Mouse (Mus musculus): ENCODE results near the gene Sugct.

Gene Sugct

DNA sequence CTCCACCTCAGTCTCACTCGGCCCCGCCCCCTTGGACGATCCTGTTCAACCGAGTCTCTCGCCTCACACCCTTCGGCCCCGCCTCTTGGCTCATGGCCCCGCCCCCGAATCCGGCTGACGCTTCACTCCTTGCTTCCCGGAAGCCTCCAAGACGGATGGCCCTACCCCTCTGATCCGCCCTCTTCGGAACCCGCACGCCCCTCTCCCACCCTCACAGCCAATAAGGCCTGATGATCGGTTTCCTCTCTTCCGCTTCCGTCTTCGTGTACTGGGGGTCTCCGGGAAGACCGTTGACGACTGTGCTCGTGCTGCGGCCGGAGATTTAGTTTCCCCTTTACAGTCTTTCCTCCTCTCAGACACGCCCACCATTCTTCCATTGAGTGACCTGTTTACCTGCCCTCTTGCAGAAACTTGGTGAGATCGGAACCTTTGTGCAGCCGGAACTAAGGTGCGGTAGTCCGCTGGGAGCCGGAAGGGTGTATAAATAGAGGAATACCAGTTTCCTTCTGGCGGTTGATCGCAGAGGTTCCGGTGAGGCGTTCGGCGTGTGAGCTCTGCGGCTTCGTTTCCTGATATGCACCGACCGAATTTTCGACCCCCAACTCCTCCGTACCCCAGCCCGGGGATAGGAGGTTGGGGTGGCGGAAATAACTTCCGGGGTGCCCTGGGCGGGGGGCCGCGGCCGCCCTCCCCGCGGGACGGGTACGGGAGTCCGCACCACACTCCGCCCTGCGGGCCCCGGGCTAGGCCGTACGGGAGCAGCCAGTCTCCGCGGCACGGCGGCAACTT is at the start of gene Sugct, which contains the start of gene Mplkip:
Sugct (minus strand) TSS at position 643 of the 789 bp plus-strand sequence.
Mplkip (plus strand) TSS at position 282 of the 789 bp plus-strand sequence.
- DNase-seq (ENCODE audit: low read depth, low spot score), result peak; percentile 100

DNA sequence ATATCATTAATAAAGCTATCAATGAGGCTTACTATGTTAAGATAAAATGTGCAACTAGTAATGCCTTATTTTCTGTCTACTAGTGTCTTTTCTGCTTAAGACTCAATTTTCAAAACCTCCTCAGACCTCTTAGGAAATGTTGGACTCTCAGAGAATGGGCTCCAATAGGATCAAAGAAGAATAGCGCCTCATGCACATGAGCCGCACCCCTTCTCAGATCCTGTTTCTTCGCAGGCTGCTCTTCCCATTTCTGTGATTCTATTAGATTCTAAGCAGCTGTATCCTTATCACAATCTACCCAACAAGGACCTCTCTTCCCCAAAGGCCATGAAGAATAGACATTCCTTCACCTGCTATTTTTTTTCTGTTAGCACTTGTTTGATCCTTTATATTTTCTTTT is 33.4 kb upstream of the Sugct start:
- no peak for DNase-seq (ENCODE audit: low read depth, low spot score)

- no peak for DNase-seq (ENCODE audit: low read depth, low spot score)
These were observed 32.6 kb upstream of the Sugct start for GRCm38 (mm10) chr13:17727922-17728321.

DNA sequence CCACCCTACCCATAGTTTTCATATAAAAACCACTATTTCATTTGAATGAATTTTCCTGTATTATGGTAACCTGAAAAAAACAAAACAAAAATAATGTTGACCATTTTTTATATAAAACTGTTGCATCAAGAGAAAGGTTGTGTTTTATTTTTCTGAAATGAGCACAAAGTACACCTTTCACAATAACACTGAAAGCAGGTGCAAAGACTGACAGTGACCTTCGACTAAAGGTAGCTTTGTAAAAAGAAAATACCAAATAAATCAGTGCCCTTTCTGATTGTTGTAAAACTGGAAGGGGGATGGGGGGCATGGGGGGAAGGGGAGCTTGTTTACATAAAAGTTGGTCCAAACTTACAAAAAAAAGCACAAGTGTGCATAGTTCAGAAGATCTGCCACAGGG is 22.0 kb upstream of the Sugct start:
- no peak for DNase-seq (ENCODE audit: low read depth, low spot score)

DNA sequence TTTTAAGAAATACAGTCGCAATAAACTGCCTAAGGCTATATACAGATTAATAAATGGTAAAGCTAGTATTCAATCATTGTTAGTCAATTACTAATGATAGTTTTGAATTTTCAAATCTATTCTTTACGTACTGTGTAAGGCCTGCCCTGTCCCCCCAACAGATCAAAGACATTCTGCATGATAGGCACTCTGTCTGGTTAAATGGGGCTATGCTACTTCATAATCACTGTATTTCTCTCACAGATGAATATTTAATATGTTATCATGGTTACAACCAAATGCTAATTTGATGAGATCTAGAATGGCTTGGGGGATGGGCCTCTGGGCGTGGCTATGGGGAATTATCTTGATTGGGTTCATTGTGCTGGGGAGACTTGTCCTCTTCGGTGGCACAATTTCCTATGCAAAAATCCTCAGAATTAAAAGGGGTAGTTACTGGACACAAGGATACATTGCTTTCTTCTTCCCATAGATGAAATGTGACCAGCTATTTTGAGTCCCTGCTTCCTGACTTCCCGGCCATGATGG is 13.5 kb upstream of the Sugct start:
- no peak for DNase-seq (ENCODE audit: low read depth, low spot score)

- DNase-seq (ENCODE audit: low read depth, low spot score), result no peak
These were observed 10.0 kb upstream of the Sugct start for GRCm38 (mm10) chr13:17705188-17705826.

DNA sequence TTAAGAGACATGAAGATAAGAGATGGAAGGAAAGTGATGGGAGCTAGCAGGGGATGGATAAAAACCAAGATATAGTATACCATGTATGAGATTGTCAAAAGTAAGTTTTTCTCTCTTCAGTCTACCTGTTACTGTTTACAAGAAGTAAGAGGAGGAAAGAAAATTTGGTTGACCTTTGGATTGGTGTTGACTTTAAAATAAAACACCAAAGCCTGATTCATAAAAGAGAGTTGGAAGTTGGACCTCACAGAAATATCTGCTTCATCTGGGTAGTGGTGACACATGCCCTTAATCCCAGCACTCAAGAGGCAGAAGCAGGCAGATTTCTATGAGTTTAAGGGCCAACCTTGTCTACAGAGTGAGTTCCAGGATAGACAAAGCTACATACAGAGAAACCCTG is 7.0 kb upstream of the Sugct start:
- DNase-seq (ENCODE audit: low read depth, low spot score), result no peak

DNA sequence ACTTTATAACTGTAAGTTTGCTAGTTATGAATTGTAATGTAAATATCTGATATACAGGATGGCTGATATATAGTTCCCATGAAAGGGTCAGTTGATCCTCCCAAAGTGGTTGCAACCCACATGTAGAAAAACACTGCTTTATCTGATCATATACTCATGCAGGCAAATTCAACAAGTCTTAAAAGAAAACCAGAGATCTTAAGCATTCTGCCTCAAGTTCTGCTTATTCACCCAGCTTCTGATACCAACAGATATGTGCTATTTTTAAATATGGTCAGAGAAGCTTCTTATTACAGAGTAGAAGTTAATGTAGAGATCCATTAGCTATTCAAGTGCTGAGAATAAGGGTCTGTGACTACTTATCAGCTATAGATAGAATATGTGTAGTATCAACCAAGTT is 6.0 kb upstream of the Sugct start:
- DNase-seq (ENCODE audit: low read depth, low spot score), result no peak

- no peak for DNase-seq (ENCODE audit: low read depth, low spot score)
These were observed 4.8 kb upstream of the Sugct start for GRCm38 (mm10) chr13:17700090-17700715.

DNA sequence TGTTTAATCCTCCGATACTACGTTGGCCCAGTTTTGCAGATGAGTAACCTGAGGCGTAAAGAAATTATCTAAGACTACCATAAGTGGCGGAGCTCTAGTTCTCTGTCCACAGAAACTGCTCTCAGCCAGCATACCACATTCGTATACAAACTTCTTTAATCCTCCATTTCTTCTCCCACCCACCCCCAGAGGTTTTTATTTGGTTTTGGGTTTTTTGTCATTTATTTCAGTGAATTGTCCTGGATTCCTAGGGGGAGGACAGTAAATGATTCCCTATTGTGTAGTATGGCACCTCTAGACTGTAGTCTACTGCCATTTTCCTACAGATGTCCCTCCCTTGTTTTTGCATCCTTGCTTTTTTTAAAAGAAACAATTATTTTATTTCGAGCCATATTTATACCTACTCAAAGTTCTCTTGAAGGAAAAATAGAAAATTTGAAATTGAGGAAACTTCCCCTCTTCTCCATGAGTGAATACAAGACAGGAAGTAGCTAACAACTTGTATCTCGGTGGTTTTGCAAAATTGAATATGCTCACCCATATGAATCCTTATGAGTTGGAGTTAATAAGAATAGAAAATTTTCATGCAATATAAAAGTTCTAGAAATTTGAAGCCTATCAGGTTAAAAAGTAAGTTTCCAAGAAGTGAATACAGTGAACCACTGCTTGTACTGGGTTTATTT is 686 bp upstream of the Sugct start:
- DNase-seq (ENCODE audit: low read depth, low spot score), result no peak

DNA sequence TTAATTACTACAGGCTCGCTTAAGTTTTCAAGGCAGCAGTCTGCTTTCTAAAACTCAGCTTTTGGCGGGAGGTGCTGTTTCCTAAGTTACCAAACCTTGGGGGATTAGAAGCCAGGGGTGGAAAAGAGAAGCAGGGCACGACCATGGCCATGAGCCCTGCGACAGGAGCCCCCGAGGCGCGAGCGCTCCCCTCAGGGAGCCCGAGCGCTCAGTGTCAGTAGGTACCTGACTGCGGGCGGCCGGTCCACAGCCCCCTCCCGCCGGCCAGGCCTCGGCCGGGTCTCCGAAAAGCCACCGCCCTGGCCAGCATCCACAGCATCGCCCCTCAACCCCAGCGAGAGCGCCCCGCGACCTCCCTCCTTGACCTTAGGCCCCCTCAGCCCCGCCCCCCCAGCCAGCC is 939 bp downstream of the Sugct start:
- no peak for DNase-seq (ENCODE audit: low read depth, low spot score)

DNA sequence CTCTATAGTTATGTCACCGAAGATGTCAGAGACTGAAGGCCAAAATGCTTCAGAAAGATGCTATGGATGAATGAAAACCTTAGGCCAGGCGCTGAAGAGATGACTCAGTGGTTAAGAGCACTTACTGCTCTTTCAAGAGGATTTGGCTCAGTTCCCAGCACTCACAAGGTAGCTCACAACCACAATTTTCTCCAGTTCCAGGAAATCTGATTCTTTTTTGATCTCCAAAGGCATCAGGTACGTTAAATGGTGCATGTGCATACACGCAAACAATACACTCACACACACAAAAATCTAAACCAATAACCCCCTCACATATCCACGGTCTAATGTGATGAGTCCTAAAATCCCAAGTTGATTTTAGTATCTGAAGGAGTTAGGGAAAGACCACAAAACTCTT is 1.5 kb downstream of the Sugct start:
- DNase-seq (ENCODE audit: low read depth, low spot score), result peak; percentile 6

- DNase-seq (ENCODE audit: low read depth, low spot score), result no peak
These were observed 3.9 kb downstream of the Sugct start for GRCm38 (mm10) chr13:17691436-17691835.

- no peak for DNase-seq (ENCODE audit: low read depth, low spot score)
These were observed 4.7 kb downstream of the Sugct start for GRCm38 (mm10) chr13:17690686-17691085.

DNA sequence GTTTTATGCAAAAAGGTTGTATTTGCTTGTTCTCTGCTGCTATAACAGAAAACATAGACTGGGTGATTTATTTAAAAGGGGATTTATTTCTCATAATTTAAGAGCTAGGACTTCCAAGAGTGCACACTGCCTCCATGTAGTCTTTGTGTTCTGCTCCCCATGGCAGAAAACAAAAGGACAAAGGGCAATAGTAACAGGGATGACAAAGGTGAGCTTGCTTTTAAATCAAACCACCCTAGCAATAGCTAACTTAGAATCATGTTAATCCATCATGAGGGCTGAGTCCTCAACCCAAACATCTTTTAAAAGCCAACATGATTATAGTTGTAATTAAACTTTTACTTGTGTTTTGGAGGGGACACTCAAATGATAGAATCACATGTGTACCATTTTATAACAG is 5.9 kb downstream of the Sugct start:
- DNase-seq (ENCODE audit: low read depth, low spot score), result no peak

DNA sequence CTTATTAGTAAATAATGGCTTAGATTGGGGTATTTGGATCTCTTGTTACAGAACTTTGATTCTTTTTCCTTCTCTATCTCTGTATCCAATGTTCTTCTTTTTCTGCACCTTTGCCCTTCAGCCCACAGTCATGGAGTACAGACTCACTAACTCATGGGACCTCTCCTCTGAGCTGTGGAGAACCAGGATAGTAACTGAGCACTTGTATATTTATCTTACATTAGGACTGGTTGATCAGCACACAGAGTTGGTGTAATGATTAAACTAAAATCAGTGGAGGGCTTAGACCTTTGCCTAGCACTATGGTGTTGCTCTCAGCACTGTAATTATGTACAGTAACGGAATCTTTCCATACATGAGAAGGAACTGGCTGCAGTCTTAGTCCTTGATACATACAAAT is 24.2 kb downstream of the Sugct start:
- DNase-seq (ENCODE audit: low read depth, low spot score), result no peak

DNA sequence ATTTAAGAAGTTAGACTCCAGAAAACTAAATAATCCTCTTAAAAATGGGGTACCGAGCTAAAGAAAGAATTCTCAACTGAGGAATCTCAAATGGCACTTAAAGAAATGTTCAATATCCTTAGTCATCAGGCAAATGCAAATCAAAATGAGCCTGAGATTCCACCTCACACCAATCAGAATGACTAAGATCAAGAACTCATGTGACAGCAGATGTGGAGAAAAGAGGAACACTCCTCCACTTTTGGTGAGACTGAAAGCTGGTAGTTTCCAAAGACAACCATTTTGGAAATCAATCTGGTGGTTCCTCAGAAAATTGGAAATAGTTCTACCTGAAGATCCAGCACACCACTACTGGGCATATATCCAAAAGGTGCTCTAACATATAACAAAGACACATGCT is 28.0 kb downstream of the Sugct start:
- DNase-seq (ENCODE audit: low read depth, low spot score), result no peak

DNA sequence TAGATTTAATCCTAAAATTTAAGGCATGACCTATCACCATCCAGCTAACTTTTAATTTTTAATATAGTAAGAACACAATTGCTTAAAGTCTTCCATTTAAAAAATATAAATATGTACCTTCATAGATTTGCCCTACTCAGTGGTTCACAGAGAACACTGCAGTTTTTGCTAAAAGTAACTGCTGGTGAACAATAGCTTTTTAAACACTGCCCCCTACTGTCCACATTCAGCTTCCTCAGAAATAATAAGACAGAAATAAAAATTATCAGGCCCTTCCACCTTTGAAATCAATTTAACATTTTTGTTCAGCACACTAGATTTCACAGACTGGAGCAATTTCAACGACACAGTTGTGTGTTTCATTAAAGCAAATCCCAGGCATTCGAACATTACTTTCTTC is 53.1 kb downstream of the Sugct start:
- no peak for DNase-seq (ENCODE audit: low read depth, low spot score)

- DNase-seq (ENCODE audit: low read depth, low spot score), result no peak
These were observed 57.3 kb downstream of the Sugct start for GRCm38 (mm10) chr13:17638008-17638407.

- no peak for DNase-seq (ENCODE audit: low read depth, low spot score)
These were observed 68.2 kb downstream of the Sugct start for GRCm38 (mm10) chr13:17627108-17627507.

- DNase-seq (ENCODE audit: low read depth, low spot score), result no peak
These were observed 70.4 kb downstream of the Sugct start for GRCm38 (mm10) chr13:17624976-17625375.

- DNase-seq (ENCODE audit: low read depth, low spot score), result no peak
These were observed 89.1 kb downstream of the Sugct start for GRCm38 (mm10) chr13:17606217-17606616.

All from skeletal muscle tissue, adult 2 months (tissue).